Mouse (Mus musculus) mesoderm, embryonic 11.5 days (tissue): Measurements from ENCODE around the gene Lmo4.

Experiments
- DNase-seq: peaks from one replicate; pipeline ENCODE4 v3.0.0-alpha.2; 2012; ENCODE audit warnings: low read depth, low spot score

The Lmo4 gene

GRCm38 (mm10) chr3:144151001-144151400 is 54.0 kb downstream of the Lmo4 start:
- DNase-seq = no peak

DNA sequence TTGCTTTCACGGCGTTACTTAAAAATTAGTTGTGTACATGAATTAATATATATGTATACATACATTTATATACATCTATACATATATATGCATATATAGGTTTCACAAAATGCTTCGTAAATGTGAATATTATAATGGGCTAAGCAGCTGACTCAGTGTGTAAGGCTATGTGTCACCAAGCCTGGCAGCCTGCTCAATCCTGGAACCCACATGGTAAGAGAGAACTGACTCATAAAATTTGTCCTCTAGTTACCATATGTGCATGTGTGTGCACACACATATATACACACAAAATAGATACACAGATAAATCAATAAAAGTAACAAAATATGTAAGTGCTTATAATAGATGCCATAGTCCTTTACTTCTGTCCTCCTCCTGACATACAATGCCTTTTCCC is 56.8 kb downstream of the Lmo4 start:
- no peak for DNase-seq

DNA sequence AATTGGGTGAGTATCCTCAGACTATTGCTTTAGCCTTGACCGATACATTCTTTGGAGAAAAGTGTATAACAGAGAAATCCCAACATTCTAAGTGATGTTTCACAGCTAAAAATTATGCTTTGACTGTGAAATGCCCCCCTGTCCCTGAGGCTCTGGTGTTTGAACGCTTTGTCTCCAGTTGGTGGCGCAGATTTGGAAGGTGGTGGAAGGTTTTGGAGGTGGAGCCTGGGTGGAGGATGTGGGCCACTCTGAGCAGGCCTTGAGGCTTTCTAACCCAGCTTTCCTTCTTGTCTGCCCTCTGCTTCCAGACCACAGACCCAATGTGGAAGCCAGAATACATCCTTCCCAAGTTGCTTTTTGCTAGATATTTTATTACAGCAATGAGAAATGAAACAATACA is 57.8 kb downstream of the Lmo4 start:
- no peak for DNase-seq

DNA sequence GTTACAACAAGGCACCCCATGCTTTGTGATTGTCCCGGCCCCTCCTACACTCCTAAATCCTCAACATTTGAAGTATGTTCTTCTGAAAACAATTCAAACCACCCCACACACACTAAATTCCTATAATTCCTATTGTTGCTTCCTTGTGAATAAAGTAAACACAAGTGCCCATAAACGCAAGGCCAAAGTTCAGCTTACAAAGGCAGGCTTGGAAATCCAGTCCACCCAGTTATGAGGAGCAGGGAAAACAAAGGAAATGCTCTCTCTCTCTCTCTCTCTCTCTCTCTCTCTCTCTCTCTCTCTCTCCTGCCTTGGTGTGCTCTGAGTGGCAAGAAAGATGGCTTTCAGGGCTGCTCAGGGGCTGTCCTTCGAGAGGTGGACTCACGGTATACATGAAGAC is 61.0 kb downstream of the Lmo4 start:
- no peak for DNase-seq

DNA sequence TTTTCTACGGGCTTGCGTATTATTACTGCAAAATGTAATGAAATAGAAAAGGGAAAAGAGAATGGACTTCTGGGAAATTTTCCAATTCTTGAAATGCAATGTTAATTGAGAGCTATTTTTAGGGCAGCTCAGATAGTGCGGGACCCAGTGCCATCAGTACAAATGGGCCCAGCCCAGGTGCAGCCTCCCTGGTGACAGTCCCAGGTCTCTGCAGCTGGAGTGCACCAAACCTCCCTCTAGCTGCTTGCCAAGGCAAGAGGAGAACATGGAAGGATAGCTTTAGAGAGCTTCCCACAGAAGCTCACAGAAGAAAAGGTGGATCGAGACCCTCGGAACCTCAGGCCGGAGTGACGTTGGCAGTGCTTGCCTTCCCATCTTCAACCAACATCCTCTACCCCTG is 62.1 kb downstream of the Lmo4 start:
- DNase-seq = no peak

DNA sequence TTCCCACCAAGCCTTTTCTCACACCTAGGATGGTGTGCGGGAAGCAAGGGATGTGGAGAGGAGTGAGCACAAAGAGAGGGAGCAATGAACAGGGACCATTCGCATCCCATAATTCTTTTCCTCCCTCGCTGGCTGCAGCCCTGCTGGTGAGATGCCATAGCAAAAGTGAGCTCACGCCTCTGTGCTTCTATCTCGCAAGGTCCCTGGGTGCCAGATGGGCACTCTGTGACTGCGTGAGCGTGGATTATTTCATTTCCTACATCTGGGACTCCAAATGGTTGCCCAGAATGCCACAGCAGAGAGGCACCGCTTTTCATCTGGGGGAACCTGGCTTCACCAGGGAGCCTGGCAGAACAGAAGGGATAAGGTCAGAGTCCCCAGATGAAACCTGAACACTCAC is 63.2 kb downstream of the Lmo4 start:
- no peak for DNase-seq

GRCm38 (mm10) chr3:144140816-144141215 is 64.2 kb downstream of the Lmo4 start:
- no peak for DNase-seq

- no peak for DNase-seq
Observed at GRCm38 (mm10) chr3:144138659-144139058, 66.4 kb downstream of the Lmo4 start.
